Mouse (Mus musculus) midbrain, embryonic 15.5 days (tissue): ENCODE data around the gene H13. TPM values are rescaled to one million over a fixed set of nuclear protein-coding genes. Genes with fewer than 3 reads are reported as not detected.

Experiments
- ATAC-seq: fragments of 200-750 bp; cut with Nextera tagmentation; replicated peaks from 2 replicates; pipeline ENCODE4 v1.8.0; 2017; ENCODE audit warnings: moderate TSS enrichment
- H3K27ac ChIP-seq: fragments of 300-500 bp; sonication (generic); 2 replicates; pipeline ENCODE4 v1.5.1; 2015; ENCODE audit warnings: mild to moderate bottlenecking, inconsistent platforms
- H3K27me3 ChIP-seq: fragments of 300-500 bp; sonication (generic); replicated peaks from 2 replicates; pipeline ENCODE4 v1.6.1; 2015; ENCODE audit warnings: inconsistent platforms
- H3K36me3 ChIP-seq: fragments of 300-500 bp; sonication (generic); replicated peaks from 2 replicates; pipeline ENCODE4 v1.6.1; 2015; ENCODE audit warnings: inconsistent platforms
- H3K4me1 ChIP-seq: fragments of 300-500 bp; sonication (generic); 2 replicates; pipeline ENCODE4 v1.6.1; 2015; ENCODE audit warnings: inconsistent platforms
- H3K4me2 ChIP-seq: fragments of 300-500 bp; sonication (generic); 2 replicates; pipeline ENCODE4 v1.6.1; 2015; ENCODE audit warnings: inconsistent platforms, mild to moderate bottlenecking, moderate library complexity
- H3K4me3 ChIP-seq: fragments of 300-500 bp; sonication (generic); 2 replicates; pipeline ENCODE4 v1.5.1; 2015; ENCODE audit warnings: mild to moderate bottlenecking, inconsistent platforms
- H3K9ac ChIP-seq: fragments of 300-500 bp; sonication (generic); 2 replicates; pipeline ENCODE4 v1.6.1; 2015; ENCODE audit warnings: mild to moderate bottlenecking, inconsistent platforms
- H3K9me3 ChIP-seq: fragments of 300-500 bp; sonication (generic); 2 replicates; pipeline ENCODE4 v1.6.1; 2016; ENCODE audit warnings: inconsistent platforms
- WGBS: fragments of 180-500 bp; shearing (Covaris S2); methylation state at CpG from one replicate; pipeline ENCODE4 v1.1.7; 2015; ENCODE audit warnings: mixed read lengths; 5-methylcytosine and 5-hydroxymethylcytosine counted together
- polyA plus RNA-seq: library from polyadenylated mRNA; unstranded; fragments of >200 nt; fragmentation: Nextera tagmentation; extraction: Ambion mirVana; gene quantifications from 2 replicates; pipeline ENCODE4 v1.2.1, GENCODE M21; 2015

Gene H13
- 178 and 186 TPM in 2 replicates for polyA plus RNA-seq

- Histone ChIP-seq H3K27me3 (no peaks in the 10 kb centered on the region), H3K36me3 (no peaks in the 10 kb centered on the region), H3K27ac (peak within 1 kb of the TSS; percentile 96), H3K4me3 (peak within 1 kb of the TSS; percentile 93), H3K9me3 (no peaks in the 10 kb centered on the region), H3K9ac (peak within 1 kb of the TSS; percentile 87), H3K4me2 (peak within 1 kb of the TSS; percentile 94), H3K4me1 (peaks cover 38% of the 10 kb centered on the region)
- ATAC-seq = peak; percentile 86
- WGBS = 0% methylated on average over 28 of the region's 35 CpGs
Observed at GRCm38 (mm10) chr2:152669256-152669638, at the start of gene H13. Gene H13 (plus strand): TSS chr2:152669461.

DNA sequence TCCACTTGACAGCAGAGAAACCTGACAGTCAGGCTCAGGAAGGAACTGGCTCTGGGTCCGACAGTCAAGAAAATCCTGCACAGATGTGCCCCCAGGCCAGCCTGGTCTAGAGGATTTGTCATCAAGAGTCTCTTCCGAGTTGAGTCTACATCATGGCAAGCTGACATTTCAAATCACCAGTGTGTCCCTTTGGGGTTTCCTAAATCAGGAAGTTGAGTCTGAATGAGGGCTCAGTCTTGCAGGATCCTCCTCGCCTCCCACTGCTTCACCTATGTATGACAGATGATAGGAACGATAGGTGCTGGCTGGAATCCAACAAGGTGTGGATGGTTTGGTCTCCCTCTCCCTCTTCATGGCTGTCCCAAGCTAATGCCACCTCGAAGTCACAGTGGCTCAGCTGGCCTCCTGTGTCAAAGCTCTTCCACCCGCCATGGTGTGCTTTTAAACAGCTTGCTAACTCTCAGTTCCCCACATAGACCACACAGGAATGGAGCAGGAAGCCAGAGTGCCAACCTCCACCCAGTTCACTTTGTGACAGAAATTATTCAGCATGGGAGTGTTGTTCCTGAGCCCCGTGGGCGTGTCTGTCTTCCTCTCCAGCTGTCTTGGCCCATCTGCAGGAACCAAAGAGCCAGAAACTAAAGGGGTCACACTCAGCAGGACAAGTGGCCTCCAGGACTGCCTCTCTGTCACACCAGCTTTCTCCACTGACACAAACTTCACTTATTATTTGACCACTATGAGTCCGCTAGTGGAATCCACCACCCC lies 48.7 kb upstream of the H13 start:
- Histone ChIP-seq H3K4me2 (no peak overlapping the region), H3K4me1 (peaks cover 5% of the 10 kb centered on the region; the same call in 1 of the 2 replicates), H3K9ac (no peak overlapping the region), H3K27me3 (no peaks in the 10 kb centered on the region), H3K36me3 (no peaks in the 10 kb centered on the region), H3K4me3 (no peak overlapping the region), H3K27ac (no peak overlapping the region), H3K9me3 (no peaks in the 10 kb centered on the region)
- ATAC-seq = no peak
- 74% methylated on average over 9 of the region's 9 CpGs for WGBS

DNA sequence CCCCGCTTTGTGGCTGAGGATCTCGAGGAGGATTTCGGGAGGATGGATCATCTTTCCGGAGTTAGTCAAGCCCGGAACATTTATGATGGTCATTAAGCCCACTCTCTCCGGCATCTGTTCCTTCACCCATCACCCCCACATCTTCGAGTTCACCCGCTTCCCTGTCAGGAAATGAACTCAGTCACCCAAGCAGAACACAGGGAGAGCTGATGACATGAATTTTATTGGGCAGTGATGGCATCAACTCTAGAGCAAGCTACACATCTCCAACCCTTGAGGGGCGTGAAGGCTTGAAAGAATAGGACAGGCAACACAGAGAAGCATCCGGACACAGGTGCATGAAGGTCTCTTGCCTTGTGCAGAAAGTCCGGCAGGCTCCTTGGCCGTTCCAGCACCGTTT lies 47.1 kb upstream of the H13 start:
- peaks cover 21% of the 10 kb centered on the region for H3K4me1 ChIP-seq
- no peak for ATAC-seq
- H3K27me3 ChIP-seq = peaks cover 14% of the 10 kb centered on the region
- no peaks in the 10 kb centered on the region for H3K9me3 ChIP-seq
- no peaks in the 10 kb centered on the region for H3K36me3 ChIP-seq
- no peak overlapping the region for H3K9ac ChIP-seq
- H3K4me3 ChIP-seq = no peak overlapping the region
- WGBS = 93% methylated on average over 13 of the region's 13 CpGs
- no peak overlapping the region for H3K4me2 ChIP-seq
- no peak overlapping the region for H3K27ac ChIP-seq

DNA sequence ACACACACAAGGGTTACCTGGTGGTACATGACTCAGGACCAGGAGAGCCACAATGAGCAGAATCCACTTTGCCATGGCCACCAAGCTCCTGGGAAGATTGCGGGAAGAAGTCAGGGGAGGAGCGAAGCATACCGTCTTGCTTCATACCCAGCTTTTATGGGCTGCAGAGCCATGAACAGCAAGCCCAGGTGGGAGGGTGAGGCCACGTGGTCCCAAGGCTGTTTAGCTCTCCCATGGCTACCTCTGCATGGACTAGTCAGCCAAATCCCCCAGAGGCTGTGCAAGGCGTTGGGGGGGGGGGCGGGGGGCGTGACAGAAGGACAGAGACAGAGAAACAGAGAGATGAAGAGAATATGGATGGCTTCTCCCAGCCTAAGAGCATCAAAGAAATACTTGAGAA lies 46.3 kb upstream of the H13 start, which contains the start of gene Defb25:
Defb25 (minus strand) TSS at position 101 of the 400 bp plus-strand sequence.
- H3K27ac ChIP-seq = no peak within 1 kb of the TSS
- WGBS = 87% methylated on average over 7 of the region's 7 CpGs
- H3K4me3 ChIP-seq = no peak within 1 kb of the TSS
- no peak within 1 kb of the TSS for H3K9ac ChIP-seq
- H3K36me3 ChIP-seq = no peaks in the 10 kb centered on the region
- no peak for ATAC-seq
- no peak within 1 kb of the TSS for H3K4me2 ChIP-seq
- H3K9me3 ChIP-seq = no peaks in the 10 kb centered on the region
- peaks cover 24% of the 10 kb centered on the region for H3K4me1 ChIP-seq
- peaks cover 17% of the 10 kb centered on the region for H3K27me3 ChIP-seq

GRCm38 (mm10) chr2:152624566-152624965 lies 44.7 kb upstream of the H13 start:
- 83% methylated on average over 2 of the region's 2 CpGs for WGBS
- Histone ChIP-seq H3K27me3 (peaks cover 32% of the 10 kb centered on the region), H3K4me3 (no peak overlapping the region), H3K9me3 (no peaks in the 10 kb centered on the region), H3K9ac (no peak overlapping the region), H3K36me3 (no peaks in the 10 kb centered on the region), H3K4me1 (peaks cover 24% of the 10 kb centered on the region), H3K27ac (no peak overlapping the region), H3K4me2 (no peak overlapping the region)
- no peak for ATAC-seq

- Histone ChIP-seq H3K36me3 (no peaks in the 10 kb centered on the region), H3K4me3 (no peak overlapping the region), H3K27me3 (peaks cover 33% of the 10 kb centered on the region), H3K9me3 (no peaks in the 10 kb centered on the region), H3K27ac (no peak overlapping the region), H3K4me2 (no peak overlapping the region), H3K4me1 (peaks cover 24% of the 10 kb centered on the region), H3K9ac (no peak overlapping the region)
- WGBS = 0% methylated on average over 1 of the region's 1 CpGs
- ATAC-seq = peak; percentile 77
Observed at GRCm38 (mm10) chr2:152625256-152625655, 44.0 kb upstream of the H13 start.

DNA sequence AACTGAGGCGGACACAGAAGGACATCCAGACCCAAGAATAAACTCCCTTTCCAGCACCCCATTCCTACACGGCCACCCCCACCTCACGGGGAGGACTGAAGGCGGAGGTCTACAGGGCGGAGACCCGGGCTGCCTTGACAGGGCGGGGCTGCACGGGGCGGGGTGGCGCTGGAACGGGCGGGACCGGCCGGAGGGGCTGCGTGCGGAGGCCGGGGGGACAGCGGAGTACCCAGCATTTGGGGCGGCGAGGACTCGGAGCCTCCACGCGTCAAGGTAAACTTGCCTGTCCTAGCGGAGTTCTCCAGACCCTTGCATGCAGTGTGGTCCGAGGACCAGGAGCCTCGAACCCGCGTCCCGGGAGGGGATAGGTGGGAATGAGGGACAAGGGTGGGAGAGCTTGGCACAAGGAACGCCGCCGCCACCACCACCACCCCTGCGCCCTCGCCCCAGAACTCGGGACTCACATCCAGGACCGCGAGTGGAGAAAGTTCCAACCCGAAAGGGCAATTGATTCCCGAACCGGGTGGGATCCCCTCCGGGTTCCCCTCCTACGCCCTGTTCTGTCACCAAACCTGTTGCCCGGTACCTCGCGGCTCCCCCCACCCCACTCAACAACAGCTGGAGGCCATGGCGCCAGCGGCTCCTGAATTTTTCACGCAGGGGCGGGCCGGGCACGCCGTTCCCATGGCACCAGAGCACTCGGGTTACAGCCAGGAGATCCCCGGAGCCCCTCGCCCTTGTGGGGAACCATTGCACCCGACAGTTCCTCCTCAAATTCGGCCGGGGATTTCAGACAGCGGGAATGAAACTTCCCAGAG lies 42.3 kb upstream of the H13 start, which contains the start of gene Rem1:
Rem1 (plus strand) TSS at position 178 of the 818 bp plus-strand sequence.
- H3K4me2 ChIP-seq = peak within 1 kb of the TSS; percentile 55
- no peaks in the 10 kb centered on the region for H3K9me3 ChIP-seq
- peaks cover 33% of the 10 kb centered on the region for H3K27me3 ChIP-seq
- H3K27ac ChIP-seq = no peak within 1 kb of the TSS
- peaks cover 24% of the 10 kb centered on the region for H3K4me1 ChIP-seq
- H3K4me3 ChIP-seq = peak within 1 kb of the TSS; percentile 32
- H3K9ac ChIP-seq = peak within 1 kb of the TSS; percentile 31
- no peak for ATAC-seq
- 2% methylated on average over 59 of the region's 59 CpGs for WGBS
- no peaks in the 10 kb centered on the region for H3K36me3 ChIP-seq

GRCm38 (mm10) chr2:152628066-152628465 lies 41.2 kb upstream of the H13 start:
- Histone ChIP-seq H3K4me2 (no peak overlapping the region), H3K27ac (no peak overlapping the region), H3K9ac (no peak overlapping the region), H3K4me3 (no peak overlapping the region), H3K9me3 (no peaks in the 10 kb centered on the region), H3K36me3 (no peaks in the 10 kb centered on the region), H3K27me3 (peaks cover 33% of the 10 kb centered on the region), H3K4me1 (peaks cover 24% of the 10 kb centered on the region)
- WGBS = 48% methylated on average over 17 of the region's 17 CpGs
- no peak for ATAC-seq

- Histone ChIP-seq H3K27ac (no peak overlapping the region), H3K4me2 (no peak overlapping the region), H3K4me1 (peaks cover 28% of the 10 kb centered on the region), H3K9me3 (no peaks in the 10 kb centered on the region), H3K27me3 (peaks cover 33% of the 10 kb centered on the region), H3K36me3 (no peaks in the 10 kb centered on the region), H3K9ac (no peak overlapping the region), H3K4me3 (no peak overlapping the region)
- 60% methylated on average over 3 of the region's 3 CpGs for WGBS
- ATAC-seq = no peak
Observed at GRCm38 (mm10) chr2:152629239-152629638, 40.0 kb upstream of the H13 start.

DNA sequence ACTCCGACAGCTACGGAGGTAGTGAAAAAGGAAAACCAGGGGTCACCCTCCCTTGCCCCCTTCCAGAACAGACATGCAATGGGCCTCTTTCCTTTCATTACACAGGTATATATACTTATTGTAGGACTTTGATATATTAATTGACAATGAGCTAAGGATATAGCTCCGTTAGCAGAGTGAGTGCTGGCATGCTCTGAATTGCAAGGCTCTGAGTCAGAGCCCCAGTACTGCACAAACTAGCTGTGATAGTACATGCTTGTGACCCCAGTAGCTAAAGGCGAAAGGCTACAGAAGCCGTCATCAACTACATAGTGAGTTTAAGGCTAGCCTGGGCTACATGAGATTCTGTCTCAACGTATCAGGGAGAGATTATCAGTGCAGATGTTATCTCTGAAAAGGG lies 39.4 kb upstream of the H13 start:
- H3K36me3 ChIP-seq = no peaks in the 10 kb centered on the region
- no peak overlapping the region for H3K4me3 ChIP-seq
- 91% methylated on average over 6 of the region's 6 CpGs for WGBS
- H3K9me3 ChIP-seq = no peaks in the 10 kb centered on the region
- no peak overlapping the region for H3K27ac ChIP-seq
- H3K9ac ChIP-seq = no peak overlapping the region
- H3K27me3 ChIP-seq = peaks cover 33% of the 10 kb centered on the region
- peaks cover 28% of the 10 kb centered on the region for H3K4me1 ChIP-seq
- no peak for ATAC-seq
- H3K4me2 ChIP-seq = no peak overlapping the region

DNA sequence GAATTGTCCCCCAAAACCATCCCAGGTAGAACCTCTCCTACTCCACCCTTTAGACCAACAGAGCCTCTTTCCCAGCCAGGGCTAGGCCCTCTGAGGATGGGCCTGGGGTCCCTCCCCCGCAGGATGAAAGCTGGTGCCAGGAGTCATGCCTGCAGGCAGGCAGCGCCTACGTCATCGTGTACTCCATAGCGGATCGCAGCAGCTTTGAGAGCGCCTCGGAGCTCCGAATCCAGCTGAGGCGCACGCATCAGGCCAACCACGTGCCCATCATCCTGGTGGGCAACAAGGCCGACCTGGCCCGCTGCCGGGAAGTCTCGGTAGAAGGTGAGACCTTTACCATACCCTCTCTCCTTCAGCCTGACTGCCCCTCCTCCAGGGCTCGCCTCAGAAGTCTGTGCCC lies 35.9 kb upstream of the H13 start:
- Histone ChIP-seq H3K4me2 (peak overlapping the region; percentile 19), H3K4me1 (peaks cover 4% of the 10 kb centered on the region; the same call in 1 of the 2 replicates), H3K9me3 (no peaks in the 10 kb centered on the region), H3K4me3 (no peak overlapping the region), H3K27me3 (0 out of 2 replicates have a peak, but pooled peaks cover 12% of the 10 kb centered on the region), H3K9ac (no peak overlapping the region), H3K27ac (no peak overlapping the region), H3K36me3 (no peaks in the 10 kb centered on the region)
- ATAC-seq = no peak
- 45% methylated on average over 17 of the region's 17 CpGs for WGBS

GRCm38 (mm10) chr2:152634311-152634710 lies 35.0 kb upstream of the H13 start:
- WGBS = 82% methylated on average over 29 of the region's 29 CpGs
- Histone ChIP-seq H3K9me3 (no peaks in the 10 kb centered on the region), H3K27me3 (0 out of 2 replicates have a peak, but pooled peaks cover 4% of the 10 kb centered on the region)

More at GRCm38 (mm10) chr2:152634311-152634710, 35.0 kb upstream of the H13 start:
- H3K4me3 ChIP-seq = no peak overlapping the region
- no peak overlapping the region for H3K27ac ChIP-seq
- H3K9ac ChIP-seq = no peak overlapping the region
- no peak for ATAC-seq
- no peaks in the 10 kb centered on the region for H3K36me3 ChIP-seq
- peaks cover 6% of the 10 kb centered on the region; the same call in 1 of the 2 replicates for H3K4me1 ChIP-seq
- no peak overlapping the region for H3K4me2 ChIP-seq
